Mouse (Mus musculus): ENCODE data around the gene Cldn34b1. TPM values are rescaled to one million over a fixed set of nuclear protein-coding genes. Genes with fewer than 3 reads are reported as not detected.
"Not testable (repeated sequence)": the region's sequence is repeated elsewhere in the genome, so short reads cannot be mapped to it uniquely, and the experiment has no call there.

The Cldn34b1 gene
- not detected in 2 replicates for polyA plus RNA-seq (2015; fragmentation: Nextera tagmentation; extraction: Ambion mirVana)

- not testable (repeated sequence) for H3K9me3 ChIP-seq (ENCODE audit: control insufficient read depth, low read length); H3K36me3 ChIP-seq (ENCODE audit: control insufficient read depth, insufficient read depth, low read length); H3K9ac ChIP-seq (ENCODE audit: low read length); ATAC-seq (ENCODE audit: low read depth); H3K27ac ChIP-seq (ENCODE audit: low read length); H3K4me2 ChIP-seq (ENCODE audit: low read depth, low read length); H3K4me1 ChIP-seq (replicated peaks; ENCODE audit: control insufficient read depth, insufficient read depth, low read length); H3K4me3 ChIP-seq (ENCODE audit: low read length); H3K27me3 ChIP-seq (ENCODE audit: control insufficient read depth, insufficient read depth, low read depth, low read length)
- 78% methylated on average over 3 of the region's 3 CpGs for WGBS
Measured at GRCm38 (mm10) chrX:154890167-154890566, at the start of gene Cldn34b1. Gene Cldn34b1 (minus strand): TSS chrX:154890267.

GRCm38 (mm10) chrX:154935887-154936286 lies 45.8 kb upstream of the Cldn34b1 start, which contains the start of gene Magea6:
Gene Magea6 (minus strand): TSS chrX:154935987.
- WGBS, result 41% methylated on average over 1 of the region's 1 CpGs
- H3K9ac ChIP-seq (ENCODE audit: low read length); H3K27me3 ChIP-seq (ENCODE audit: control insufficient read depth, insufficient read depth, low read depth, low read length); H3K4me3 ChIP-seq (ENCODE audit: low read length); ATAC-seq (ENCODE audit: low read depth); H3K36me3 ChIP-seq (ENCODE audit: control insufficient read depth, insufficient read depth, low read length); H3K9me3 ChIP-seq (ENCODE audit: control insufficient read depth, low read length); H3K4me2 ChIP-seq (ENCODE audit: low read depth, low read length); H3K27ac ChIP-seq (ENCODE audit: low read length); H3K4me1 ChIP-seq (replicated peaks; ENCODE audit: control insufficient read depth, insufficient read depth, low read length): not testable (repeated sequence)

Other genes starting within 250 kb of the Cldn34b1 start
- not detected in 2 replicates for gene Magea6, start 45.7 kb upstream of the Cldn34b1 start, polyA plus RNA-seq (2015; fragmentation: Nextera tagmentation; extraction: Ambion mirVana)
- gene Magea3, start 59.2 kb upstream of the Cldn34b1 start, polyA plus RNA-seq (2015; fragmentation: Nextera tagmentation; extraction: Ambion mirVana), result not detected in 2 replicates
- not detected in 2 replicates for gene Magea8, start 105.6 kb upstream of the Cldn34b1 start, polyA plus RNA-seq (2015; fragmentation: Nextera tagmentation; extraction: Ambion mirVana)
- gene Magea5, start 172.9 kb upstream of the Cldn34b1 start, polyA plus RNA-seq (2015; fragmentation: Nextera tagmentation; extraction: Ambion mirVana), result not detected in 2 replicates
- gene Magea1, start 199.5 kb upstream of the Cldn34b1 start, polyA plus RNA-seq (2015; fragmentation: Nextera tagmentation; extraction: Ambion mirVana), result not detected in 2 replicates
- gene Magea2, start 203.4 kb upstream of the Cldn34b1 start, polyA plus RNA-seq (2015; fragmentation: Nextera tagmentation; extraction: Ambion mirVana), result not detected in 2 replicates
- not detected in 2 replicates for gene Cldn34b2, start 238.1 kb upstream of the Cldn34b1 start, polyA plus RNA-seq (2015; fragmentation: Nextera tagmentation; extraction: Ambion mirVana)